Mouse (Mus musculus) megakaryocyte, embryonic 14.5 days (primary cell): ENCODE measurements around the gene Itga9. TPM values are rescaled to one million over a fixed set of nuclear protein-coding genes. Genes with fewer than 3 reads are reported as not detected.

Experiments
- H3K27me3 ChIP-seq: replicated peaks from 2 replicates; pipeline ENCODE3; 2012; ENCODE audit warnings: inconsistent platforms
- H3K36me3 ChIP-seq: replicated peaks from 2 replicates; pipeline ENCODE3; 2012; ENCODE audit warnings: low read length, inconsistent platforms, mixed read lengths
- H3K4me1 ChIP-seq: 2 replicates; pipeline ENCODE4 v1.6.1; 2012; ENCODE audit warnings: inconsistent platforms
- H3K4me3 ChIP-seq: replicated peaks from 2 replicates; pipeline ENCODE3; 2012; ENCODE audit warnings: moderate library complexity, mild to moderate bottlenecking, inconsistent platforms
- H3K9me3 ChIP-seq: 2 replicates; pipeline ENCODE4 v1.6.1; 2012; ENCODE audit warnings: inconsistent platforms
- FLI1 ChIP-seq: IDR thresholded peaks from 2 replicates; pipeline ENCODE4 v1.6.1; 2012; ENCODE audit warnings: low read length, inconsistent platforms, mixed read lengths
- GATA1 ChIP-seq: IDR thresholded peaks from 3 replicates; pipeline ENCODE4 v1.6.1; 2012; ENCODE audit warnings: mixed read lengths, low read length, inconsistent platforms, borderline replicate concordance
- polyA plus RNA-seq: library from polyadenylated mRNA; stranded (reverse); fragments of >175 nt; gene quantifications from 2 replicates; pipeline ENCODE4 v1.2.3, GENCODE M21; 2012; ENCODE audit warnings: low replicate concordance; ENCODE audit not compliant: insufficient read depth

The Itga9 gene
- polyA plus RNA-seq, 1 experiment, result 0.30 TPM

- H3K27me3 ChIP-seq, result peaks cover 13% of the 10 kb centered on the region
- H3K4me1 ChIP-seq, result no peaks in the 10 kb centered on the region
- no peaks in the 10 kb centered on the region for H3K36me3 ChIP-seq
- TF ChIP-seq GATA1, result no peak
- no peak for TF ChIP-seq FLI1
- no peak overlapping the region for H3K4me3 ChIP-seq
- no peaks in the 10 kb centered on the region for H3K9me3 ChIP-seq
These were observed 144.3 kb downstream of the Itga9 start for GRCm38 (mm10) chr9:118750828-118751227.

- Histone ChIP-seq H3K4me1 (no peaks in the 10 kb centered on the region), H3K36me3 (no peaks in the 10 kb centered on the region), H3K4me3 (no peak overlapping the region), H3K27me3 (peaks cover 16% of the 10 kb centered on the region), H3K9me3 (no peaks in the 10 kb centered on the region)
- TF ChIP-seq GATA1, result no peak
- TF ChIP-seq FLI1, result no peak
These were observed 145.9 kb downstream of the Itga9 start for GRCm38 (mm10) chr9:118752376-118752775.

- peaks cover 7% of the 10 kb centered on the region for H3K9me3 ChIP-seq
These were observed 153.0 kb downstream of the Itga9 start for GRCm38 (mm10) chr9:118759462-118759861.

GRCm38 (mm10) chr9:118761953-118762590, 155.6 kb downstream of the Itga9 start:
- Histone ChIP-seq H3K4me3 (no peak overlapping the region), H3K36me3 (no peaks in the 10 kb centered on the region), H3K4me1 (no peaks in the 10 kb centered on the region), H3K9me3 (peaks cover 7% of the 10 kb centered on the region), H3K27me3 (peaks cover 25% of the 10 kb centered on the region)
- TF ChIP-seq GATA1, result no peak
- no peak for TF ChIP-seq FLI1

More at GRCm38 (mm10) chr9:118759462-118759861, 153.0 kb downstream of the Itga9 start:
- peaks cover 23% of the 10 kb centered on the region for H3K27me3 ChIP-seq
- H3K4me3 ChIP-seq, result no peak overlapping the region
- TF ChIP-seq FLI1, result no peak
- H3K4me1 ChIP-seq, result no peaks in the 10 kb centered on the region
- no peaks in the 10 kb centered on the region for H3K36me3 ChIP-seq

GRCm38 (mm10) chr9:118762759-118763158, 156.3 kb downstream of the Itga9 start:
- TF ChIP-seq FLI1 (no peak), GATA1 (no peak)
- no peak overlapping the region for H3K4me3 ChIP-seq
- H3K9me3 ChIP-seq, result peaks cover 7% of the 10 kb centered on the region
- peaks cover 29% of the 10 kb centered on the region for H3K27me3 ChIP-seq
- H3K4me1 ChIP-seq, result no peaks in the 10 kb centered on the region
- H3K36me3 ChIP-seq, result no peaks in the 10 kb centered on the region

- H3K9me3 ChIP-seq, result peaks cover 7% of the 10 kb centered on the region
These were observed 156.7 kb downstream of the Itga9 start for GRCm38 (mm10) chr9:118763203-118763602.

GRCm38 (mm10) chr9:118763646-118764045, 157.2 kb downstream of the Itga9 start:
- no peaks in the 10 kb centered on the region for H3K4me1 ChIP-seq
- TF ChIP-seq FLI1 (no peak), GATA1 (no peak)
- no peaks in the 10 kb centered on the region for H3K36me3 ChIP-seq
- peaks cover 30% of the 10 kb centered on the region for H3K27me3 ChIP-seq
- no peak overlapping the region for H3K4me3 ChIP-seq
- peaks cover 7% of the 10 kb centered on the region for H3K9me3 ChIP-seq

More at GRCm38 (mm10) chr9:118763203-118763602, 156.7 kb downstream of the Itga9 start:
- Histone ChIP-seq H3K4me1 (no peaks in the 10 kb centered on the region), H3K4me3 (no peak overlapping the region), H3K36me3 (no peaks in the 10 kb centered on the region), H3K27me3 (peaks cover 31% of the 10 kb centered on the region)
- no peak for TF ChIP-seq FLI1
- no peak for TF ChIP-seq GATA1

- no peaks in the 10 kb centered on the region for H3K4me1 ChIP-seq
- TF ChIP-seq GATA1, result no peak
- TF ChIP-seq FLI1, result no peak
- H3K27me3 ChIP-seq, result peaks cover 34% of the 10 kb centered on the region
- no peak overlapping the region for H3K4me3 ChIP-seq
- peaks cover 7% of the 10 kb centered on the region for H3K9me3 ChIP-seq
- no peaks in the 10 kb centered on the region for H3K36me3 ChIP-seq
These were observed 158.6 kb downstream of the Itga9 start for GRCm38 (mm10) chr9:118765059-118765458.

GRCm38 (mm10) chr9:118767008-118767407, 160.5 kb downstream of the Itga9 start:
- Histone ChIP-seq H3K27me3 (peaks cover 32% of the 10 kb centered on the region), H3K4me1 (no peaks in the 10 kb centered on the region), H3K36me3 (no peaks in the 10 kb centered on the region), H3K9me3 (no peaks in the 10 kb centered on the region), H3K4me3 (no peak overlapping the region)
- TF ChIP-seq FLI1 (no peak), GATA1 (no peak)

GRCm38 (mm10) chr9:118768596-118768995, 162.1 kb downstream of the Itga9 start:
- no peaks in the 10 kb centered on the region for H3K9me3 ChIP-seq

GRCm38 (mm10) chr9:118770366-118770765, 163.9 kb downstream of the Itga9 start:
- no peak overlapping the region for H3K4me3 ChIP-seq
- no peak for TF ChIP-seq FLI1
- TF ChIP-seq GATA1, result no peak
- H3K9me3 ChIP-seq, result no peaks in the 10 kb centered on the region
- H3K27me3 ChIP-seq, result peaks cover 31% of the 10 kb centered on the region
- H3K36me3 ChIP-seq, result no peaks in the 10 kb centered on the region
- H3K4me1 ChIP-seq, result peaks cover 4% of the 10 kb centered on the region; the same call in 1 of the 2 replicates

More at GRCm38 (mm10) chr9:118768596-118768995, 162.1 kb downstream of the Itga9 start:
- H3K4me3 ChIP-seq, result no peak overlapping the region
- peaks cover 33% of the 10 kb centered on the region for H3K27me3 ChIP-seq
- H3K4me1 ChIP-seq, result no peaks in the 10 kb centered on the region
- H3K36me3 ChIP-seq, result no peaks in the 10 kb centered on the region
- TF ChIP-seq FLI1, result no peak
- no peak for TF ChIP-seq GATA1
